Mouse (Mus musculus) heart, adult 2 months (tissue): ENCODE measurements at regions not wholly inside any gene's neighbourhood (a gene's known extent, or its start where the extent isn't known, plus 50 kb on each side); places are given as distances from the start of the nearest gene placed in this dataset.
"Not testable (repeated sequence)": the region's sequence is repeated elsewhere in the genome, so short reads cannot be mapped to it uniquely, and the experiment has no call there.

Experiments
- DNase-seq, 2 experiments: peaks; one replicate each; pipeline ENCODE4 v3.0.0; 2021
- H3K27ac ChIP-seq: fragments of 200-600 bp; 2 replicates; pipeline ENCODE4 v1.8.1; 2022
- H3K27me3 ChIP-seq: fragments of 200-500 bp; 2 replicates; pipeline ENCODE4 v1.6.1; 2012; ENCODE audit warnings: mild to moderate bottlenecking, low read length, inconsistent platforms, mixed read lengths; ENCODE audit not compliant: control insufficient read depth, insufficient read depth
- H3K36me3 ChIP-seq: fragments of 200-500 bp; 2 replicates; pipeline ENCODE4 v1.6.1; 2012; ENCODE audit warnings: low read length, inconsistent platforms; ENCODE audit not compliant: control insufficient read depth, insufficient read depth
- H3K4me1 ChIP-seq: fragments of 200-500 bp; 2 replicates; pipeline ENCODE4 v1.6.1; 2011; ENCODE audit warnings: low read length; ENCODE audit not compliant: control insufficient read depth, insufficient read depth
- H3K4me3 ChIP-seq: fragments of 200-600 bp; 2 replicates; pipeline ENCODE4 v1.8.1; 2022
- H3K79me2 ChIP-seq: fragments of 200-500 bp; replicated peaks from 2 replicates; pipeline ENCODE4 v1.6.1; 2012; ENCODE audit warnings: mild to moderate bottlenecking, inconsistent platforms, low read length, moderate library complexity, mixed read lengths; ENCODE audit not compliant: control insufficient read depth, insufficient read depth
- H3K9ac ChIP-seq: fragments of 200-500 bp; 2 replicates; pipeline ENCODE4 v1.6.1; 2012; ENCODE audit warnings: low read depth, mild to moderate bottlenecking, control low read depth, inconsistent platforms, low read length, mixed read lengths
- CTCF ChIP-seq: fragments of 200-600 bp; IDR thresholded peaks from 2 replicates; pipeline ENCODE4 v1.8.1; 2022; ENCODE audit warnings: antibody characterized with exemption, mild to moderate bottlenecking, moderate library complexity
- EP300 ChIP-seq: fragments of 200-500 bp; IDR thresholded peaks from 2 replicates; pipeline ENCODE4 v1.6.1; 2011; ENCODE audit warnings: low read depth, low read length, control low read depth; ENCODE audit not compliant: insufficient read depth
- POLR2A ChIP-seq: fragments of 200-500 bp; IDR thresholded peaks from 2 replicates; pipeline ENCODE4 v1.6.1; 2011; ENCODE audit warnings: mild to moderate bottlenecking, low read depth, low read length, control low read depth; ENCODE audit not compliant: insufficient read depth
- WGBS: fragments of 180-500 bp; shearing (Covaris S2); methylation state at CpG from one replicate; pipeline ENCODE4 v1.1.7; 2018; 5-methylcytosine and 5-hydroxymethylcytosine counted together
- intact Hi-C: fragments of 180-260 bp; cut with DNase I; formaldehyde crosslinking; loops from one replicate; pipeline ENCODE4 v1.15.1; 2025

- H3K9ac ChIP-seq, H3K4me3 ChIP-seq, H3K36me3 ChIP-seq, H3K27me3 ChIP-seq, H3K79me2 ChIP-seq, H3K27ac ChIP-seq, H3K4me1 ChIP-seq, DNase-seq, intact Hi-C loops: not testable (repeated sequence)
- 45% methylated on average over 3 of the region's 3 CpGs for WGBS
Observed at GRCm38 (mm10) chr1:177877223-177877622, 80.9 kb upstream of the Adss start.

GRCm38 (mm10) chr1:177901566-177901965 is 81.7 kb upstream of the Catspere2 start:
- H3K27me3 ChIP-seq: no peaks in the 10 kb centered on the region
- H3K4me3 ChIP-seq: no peak overlapping the region
- 68% methylated on average over 2 of the region's 2 CpGs for WGBS
- no peaks in the 10 kb centered on the region for H3K79me2 ChIP-seq
- TF ChIP-seq POLR2A (no peak), CTCF (no peak), EP300 (no peak)
- no peak overlapping the region for H3K27ac ChIP-seq
- no peak overlapping the region for H3K9ac ChIP-seq
- no peak for DNase-seq
- no peaks in the 10 kb centered on the region for H3K36me3 ChIP-seq
- intact Hi-C loops: loop anchor here (10.0 kb wide), 1 partner anchor 213 kb away; no protein-coding TSS in a partner anchor
- no peaks in the 10 kb centered on the region for H3K4me1 ChIP-seq

DNA sequence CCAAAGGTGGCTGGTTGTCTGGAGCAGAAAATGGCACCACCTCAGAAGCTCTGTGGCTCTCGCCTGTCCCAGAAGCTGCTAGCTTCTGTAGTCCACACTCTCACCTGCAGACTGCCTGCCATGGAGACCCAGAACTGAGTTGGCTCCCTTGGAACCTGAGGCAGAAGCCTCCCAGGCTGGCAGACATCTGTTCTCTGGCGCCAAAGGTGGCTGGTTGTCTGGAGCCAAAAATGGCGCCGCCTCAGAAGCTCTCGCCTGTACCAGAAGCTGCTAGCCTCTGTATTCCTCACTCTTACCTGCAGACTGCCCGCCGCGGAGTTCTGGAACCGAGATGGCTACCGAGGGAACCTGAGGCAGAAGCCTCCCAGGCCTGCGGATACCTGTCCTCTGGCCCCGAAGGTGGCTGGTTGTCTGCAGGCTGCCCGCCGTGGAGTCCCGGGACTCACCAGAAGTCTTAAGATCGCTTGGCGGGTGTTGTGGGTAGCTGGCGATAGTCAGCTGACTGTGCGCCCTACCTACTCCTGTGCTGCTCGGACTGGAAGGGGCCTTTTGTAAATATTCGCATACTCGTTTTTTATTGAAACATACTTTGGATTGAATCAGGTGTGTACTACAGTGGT is 54.7 kb upstream of the Catspere2 start:
- intact Hi-C loops: not testable (repeated sequence)

More for the DNA sequence above, 54.7 kb upstream of the Catspere2 start:
- not testable (repeated sequence) for H3K79me2 ChIP-seq, H3K36me3 ChIP-seq, H3K9ac ChIP-seq, DNase-seq, H3K4me3 ChIP-seq, H3K27ac ChIP-seq, H3K27me3 ChIP-seq, H3K4me1 ChIP-seq
- WGBS: 89% methylated on average over 22 of the region's 22 CpGs
